Mouse (Mus musculus) midbrain, embryonic 10.5 days (tissue): ENCODE measurements around the gene Olfr1167. TPM values are rescaled to one million over a fixed set of nuclear protein-coding genes. Genes with fewer than 3 reads are reported as not detected.
"Not testable (repeated sequence)": the region's sequence is repeated elsewhere in the genome, so short reads cannot be mapped to it uniquely, and the experiment has no call there.

Experiments used
- DNase-seq: peaks from one replicate; pipeline ENCODE4 v3.0.0-alpha.2; 2017; ENCODE audit warnings: low spot score
- H3K27ac ChIP-seq: fragments of 300-500 bp; sonication (generic); replicated peaks from 2 replicates; pipeline ENCODE4 v1.5.1; 2016; ENCODE audit warnings: mild to moderate bottlenecking
- H3K27me3 ChIP-seq: fragments of 300-500 bp; sonication (generic); 2 replicates; pipeline ENCODE4 v1.6.1; 2016; ENCODE audit warnings: low read depth, mild to moderate bottlenecking; ENCODE audit not compliant: poor library complexity, severe bottlenecking
- H3K36me3 ChIP-seq: fragments of 300-500 bp; sonication (generic); 2 replicates; pipeline ENCODE4 v1.6.1; 2016; ENCODE audit warnings: mild to moderate bottlenecking, moderate library complexity
- H3K4me1 ChIP-seq: fragments of 300-500 bp; sonication (generic); 2 replicates; pipeline ENCODE4 v1.6.1; 2016
- H3K4me3 ChIP-seq: fragments of 300-500 bp; sonication (generic); 2 replicates; pipeline ENCODE4 v1.5.1; 2016; ENCODE audit warnings: mild to moderate bottlenecking, moderate library complexity
- H3K9me3 ChIP-seq: fragments of 300-500 bp; sonication (generic); replicated peaks from 2 replicates; pipeline ENCODE4 v1.6.1; 2016; ENCODE audit warnings: mild to moderate bottlenecking
- WGBS: fragments of 180-500 bp; shearing (Covaris S2); methylation state at CpG from one replicate; pipeline ENCODE4 v1.1.7; 2016; 5-methylcytosine and 5-hydroxymethylcytosine counted together
- polyA plus RNA-seq: library from polyadenylated mRNA; unstranded; fragments of >200 nt; fragmentation: Nextera tagmentation; extraction: Ambion mirVana; gene quantifications from 2 replicates; pipeline ENCODE4 v1.2.1, GENCODE M21; 2016

The Olfr1167 gene
- polyA plus RNA-seq = not detected in 2 replicates

DNA sequence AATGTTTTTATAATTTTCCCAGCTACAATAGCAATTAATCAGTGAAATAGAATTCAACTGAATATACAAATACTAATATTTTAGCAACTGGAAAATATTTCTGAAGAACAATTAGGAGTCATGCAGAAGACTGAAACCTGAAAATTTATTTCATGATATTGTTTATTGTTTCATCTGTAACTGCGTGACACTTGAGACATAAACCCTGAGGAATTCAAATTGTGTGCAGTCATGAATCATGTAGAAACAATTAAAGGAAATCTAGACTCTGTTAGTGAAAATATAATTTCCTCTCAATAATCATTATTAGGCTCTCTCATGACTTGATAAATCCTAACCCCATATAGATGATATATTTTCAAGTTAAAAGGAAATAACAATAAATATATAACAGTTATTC is at the start of gene Olfr1167:
Olfr1167 (minus strand) TSS at position 101 of the 400 bp plus-strand sequence.
- not testable (repeated sequence) for DNase-seq, H3K27me3 ChIP-seq, H3K27ac ChIP-seq, H3K36me3 ChIP-seq, H3K4me1 ChIP-seq, H3K4me3 ChIP-seq, H3K9me3 ChIP-seq
- 90% methylated on average over 1 of the region's 1 CpGs for WGBS

DNA sequence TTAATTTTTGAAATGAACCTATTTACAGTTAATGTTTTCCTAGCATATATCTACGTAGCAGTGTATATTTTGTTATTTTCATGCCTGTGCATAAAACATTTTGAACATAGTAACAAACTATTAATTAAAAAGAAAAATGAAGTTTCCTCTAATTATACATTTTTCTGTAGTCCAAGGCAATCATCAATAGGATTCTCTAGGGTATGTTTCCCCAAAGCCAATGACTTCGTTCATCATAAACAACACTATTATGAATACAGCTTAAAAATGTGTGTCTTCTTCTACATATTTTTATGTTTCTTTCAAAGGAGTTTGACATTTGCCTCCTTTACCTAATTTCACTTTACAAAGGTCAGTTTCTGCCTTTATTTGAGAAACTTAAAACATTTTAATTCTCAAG is 26.6 kb upstream of the Olfr1167 start, which contains the start of gene Olfr1168:
Olfr1168 (plus strand) TSS at position 301 of the 400 bp plus-strand sequence.
- no peak within 1 kb of the TSS for H3K27ac ChIP-seq
- no peak within 1 kb of the TSS for H3K4me3 ChIP-seq
- H3K9me3 ChIP-seq = no peaks in the 10 kb centered on the region
- no peaks in the 10 kb centered on the region for H3K27me3 ChIP-seq
- DNase-seq = no peak
- WGBS = 87% methylated on average over 2 of the region's 2 CpGs
- no peaks in the 10 kb centered on the region for H3K4me1 ChIP-seq
- no peaks in the 10 kb centered on the region for H3K36me3 ChIP-seq

DNA sequence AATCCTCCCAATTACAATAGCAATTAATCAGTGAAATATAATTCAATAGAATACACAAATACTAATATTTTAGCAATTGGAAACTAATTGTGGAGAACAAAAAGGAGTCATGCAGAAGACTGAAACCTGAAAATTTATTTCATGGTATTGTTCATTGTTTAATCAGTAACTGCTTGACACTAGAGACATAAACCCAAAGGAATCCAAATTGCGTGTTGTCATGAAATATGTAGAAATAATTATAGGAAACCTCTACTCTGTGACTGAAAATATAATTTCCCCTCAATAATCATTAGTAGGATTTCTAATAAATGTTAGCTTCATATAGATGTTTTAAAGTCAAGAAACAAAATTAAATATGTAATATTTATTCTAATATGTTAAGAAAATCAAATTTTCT is 26.8 kb downstream of the Olfr1167 start, which contains the start of gene Olfr1166:
Olfr1166 (minus strand) TSS at position 101 of the 400 bp plus-strand sequence.
- no peaks in the 10 kb centered on the region for H3K4me1 ChIP-seq
- no peaks in the 10 kb centered on the region for H3K27me3 ChIP-seq
- H3K27ac ChIP-seq = no peak within 1 kb of the TSS
- 94% methylated on average over 1 of the region's 1 CpGs for WGBS
- no peak within 1 kb of the TSS for H3K4me3 ChIP-seq
- H3K36me3 ChIP-seq = no peaks in the 10 kb centered on the region
- no peaks in the 10 kb centered on the region for H3K9me3 ChIP-seq
- DNase-seq = no peak

Other genes with a start within 250 kb of the Olfr1167 start
- gene Olfr1155, start 210.1 kb downstream of the Olfr1167 start, polyA plus RNA-seq = not detected in 2 replicates
- not detected in 2 replicates for gene Olfr1156, start 202.1 kb downstream of the Olfr1167 start, polyA plus RNA-seq
- not detected in 2 replicates for gene Olfr1157, start 186.9 kb downstream of the Olfr1167 start, polyA plus RNA-seq
- not detected in 2 replicates for gene Olfr74, start 180.5 kb downstream of the Olfr1167 start, polyA plus RNA-seq
- not detected in 2 replicates for gene Olfr1158, start 165.1 kb downstream of the Olfr1167 start, polyA plus RNA-seq
- gene Olfr1160, start 146.9 kb downstream of the Olfr1167 start, polyA plus RNA-seq = not detected in 2 replicates
- gene Olfr1161, start 132.4 kb downstream of the Olfr1167 start, polyA plus RNA-seq = not detected in 2 replicates
- gene Olfr73, start 117.5 kb downstream of the Olfr1167 start, polyA plus RNA-seq = not detected in 2 replicates
- gene Olfr1162, start 104.1 kb downstream of the Olfr1167 start, polyA plus RNA-seq = not detected in 2 replicates
- not detected in 2 replicates for gene Olfr1163, start 83.4 kb downstream of the Olfr1167 start, polyA plus RNA-seq
- gene Olfr1164, start 61.2 kb downstream of the Olfr1167 start, polyA plus RNA-seq = not detected in 2 replicates
- gene Olfr1166, start 26.9 kb downstream of the Olfr1167 start, polyA plus RNA-seq = not detected in 2 replicates
- gene Olfr1168, start 26.7 kb upstream of the Olfr1167 start, polyA plus RNA-seq = not detected in 2 replicates
- not detected in 2 replicates for gene Olfr1170, start 73.1 kb upstream of the Olfr1167 start, polyA plus RNA-seq
- gene Olfr1173, start 124.7 kb upstream of the Olfr1167 start, polyA plus RNA-seq = not detected in 2 replicates
- gene Olfr1174-ps, start 159.9 kb upstream of the Olfr1167 start, polyA plus RNA-seq = not detected in 2 replicates
- not detected in 2 replicates for gene Olfr1175-ps, start 172.0 kb upstream of the Olfr1167 start, polyA plus RNA-seq
- gene Olfr1176, start 181.5 kb upstream of the Olfr1167 start, polyA plus RNA-seq = not detected in 2 replicates
- not detected in 2 replicates for gene Olfr1177-ps, start 191.3 kb upstream of the Olfr1167 start, polyA plus RNA-seq
- not detected in 2 replicates for gene Olfr1178, start 231.9 kb upstream of the Olfr1167 start, polyA plus RNA-seq